Mouse (Mus musculus) CH12.LX (cell line): ENCODE data around the gene Lsm3. TPM values are rescaled to one million over a fixed set of nuclear protein-coding genes. Genes with fewer than 3 reads are reported as not detected.

ENCODE experiments used
- DNase-seq: peaks from one replicate; pipeline ENCODE4 v3.0.0-alpha.2; 2013; ENCODE audit errors: extremely low read depth
- H3K27ac ChIP-seq: 2 replicates; pipeline ENCODE4 v1.5.1; 2012; ENCODE audit warnings: low read depth, mild to moderate bottlenecking, control low read depth, moderate library complexity; ENCODE audit not compliant: insufficient read depth
- H3K27me3 ChIP-seq: replicated peaks from 2 replicates; pipeline ENCODE3; 2012; ENCODE audit warnings: inconsistent platforms
- H3K36me3 ChIP-seq, 2 experiments: replicated peaks in 1 of 2; 2 replicates each; pipeline versions ENCODE3 to v1.6.1; 2012; ENCODE audit warnings: inconsistent platforms in 1 of 2, low read length in 1 of 2, mild to moderate bottlenecking in 1 of 2, mixed read lengths in 1 of 2, moderate library complexity in 1 of 2; ENCODE audit not compliant: control insufficient read depth in 1 of 2, insufficient read depth in 1 of 2
- H3K4me1 ChIP-seq, 2 experiments: 2 replicates each; pipeline ENCODE4 v1.6.1; 2012; ENCODE audit warnings: inconsistent platforms in 1 of 2, moderate library complexity in 1 of 2; ENCODE audit not compliant: insufficient read depth in 2 of 2, control insufficient read depth in 1 of 2
- H3K4me2 ChIP-seq: 2 replicates; pipeline ENCODE4 v1.6.1; 2012; ENCODE audit warnings: low read depth, mild to moderate bottlenecking, control low read depth; ENCODE audit not compliant: poor library complexity, insufficient read depth, severe bottlenecking
- H3K4me3 ChIP-seq, 3 experiments: fragments of 150-350 bp in 1 of 3; sonication (generic) in 1 of 3; replicated peaks in 1 of 3; 2 replicates each; pipeline versions ENCODE3 to v1.5.1; 2011 to 2012; ENCODE audit warnings: low read depth in 2 of 3, low read length in 2 of 3, mild to moderate bottlenecking in 2 of 3, moderate library complexity in 2 of 3, control low read depth in 1 of 3, improper control_type of control experiment in 1 of 3, inconsistent platforms in 1 of 3, mixed read lengths in 1 of 3; ENCODE audit not compliant: poor library complexity in 1 of 3
- H3K79me2 ChIP-seq: replicated peaks from 2 replicates; pipeline ENCODE4 v1.6.1; 2012; ENCODE audit warnings: mild to moderate bottlenecking, moderate library complexity; ENCODE audit not compliant: control insufficient read depth, poor library complexity, insufficient read depth, severe bottlenecking; ENCODE audit errors: extremely low read depth
- H3K9ac ChIP-seq: 2 replicates; pipeline ENCODE4 v1.6.1; 2012; ENCODE audit warnings: low read depth, mild to moderate bottlenecking, control low read depth, moderate library complexity; ENCODE audit not compliant: insufficient read depth
- H3K9me3 ChIP-seq: replicated peaks from 2 replicates; pipeline ENCODE3; 2012; ENCODE audit warnings: low read length, inconsistent platforms, mixed read lengths
- CHD1 ChIP-seq: IDR thresholded peaks from 2 replicates; pipeline ENCODE4 v1.6.1; 2012; ENCODE audit warnings: low read depth, low read length, improper control_type of control experiment, inconsistent platforms
- CTCF ChIP-seq, 2 experiments: IDR thresholded peaks in 1 of 2; conservative IDR thresholded peaks in 1 of 2; 2 replicates each; pipeline ENCODE4 v1.5.1; 2011 to 2012; ENCODE audit warnings: low read depth in 2 of 2, low read length in 2 of 2, improper control_type of control experiment in 1 of 2, inconsistent platforms in 1 of 2, mild to moderate bottlenecking in 1 of 2, moderate library complexity in 1 of 2
- ETS1 ChIP-seq: conservative IDR thresholded peaks from 2 replicates; pipeline ENCODE4 v1.6.1; 2012; ENCODE audit warnings: low read depth, mild to moderate bottlenecking, inconsistent platforms, low read length, improper control_type of control experiment, moderate library complexity
- HCFC1 ChIP-seq: IDR thresholded peaks from 2 replicates; pipeline ENCODE4 v1.6.1; 2012; ENCODE audit warnings: low read depth, mild to moderate bottlenecking, inconsistent platforms, low read length, improper control_type of control experiment
- JUND ChIP-seq: conservative IDR thresholded peaks from 2 replicates; pipeline ENCODE4 v1.6.1; 2011; ENCODE audit warnings: low read depth, low read length, improper control_type of control experiment
- KAT2A ChIP-seq: IDR thresholded peaks from 2 replicates; pipeline ENCODE4 v1.6.1; 2012; ENCODE audit warnings: low read length, improper control_type of control experiment, inconsistent platforms; ENCODE audit not compliant: insufficient replicate concordance
- MXI1 ChIP-seq: IDR thresholded peaks from 2 replicates; pipeline ENCODE4 v1.6.1; 2011; ENCODE audit warnings: mild to moderate bottlenecking, low read depth, low read length, improper control_type of control experiment
- NELFE ChIP-seq: IDR thresholded peaks from 2 replicates; pipeline ENCODE4 v1.6.1; 2011; ENCODE audit warnings: low read depth, low read length, improper control_type of control experiment
- PAX5 ChIP-seq: IDR thresholded peaks from 2 replicates; pipeline ENCODE4 v1.6.1; 2012; ENCODE audit warnings: low read length, inconsistent platforms, mixed read lengths
- POLR2AphosphoS2 ChIP-seq: IDR thresholded peaks from 2 replicates; pipeline ENCODE4 v1.6.1; 2011; ENCODE audit warnings: low read depth, low read length, improper control_type of control experiment
- RAD21 ChIP-seq: IDR thresholded peaks from 2 replicates; pipeline ENCODE4 v1.6.1; 2011; ENCODE audit warnings: low read depth, mild to moderate bottlenecking, low read length, improper control_type of control experiment, moderate library complexity
- RCOR1 ChIP-seq: conservative IDR thresholded peaks from 2 replicates; pipeline ENCODE4 v1.6.1; 2012; ENCODE audit warnings: low read depth, mild to moderate bottlenecking, inconsistent platforms, low read length, improper control_type of control experiment
- TCF12 ChIP-seq: IDR thresholded peaks from 2 replicates; pipeline ENCODE4 v1.6.1; 2014; ENCODE audit warnings: low read depth, mild to moderate bottlenecking, inconsistent platforms, low read length, improper control_type of control experiment
- UBTF ChIP-seq: IDR thresholded peaks from 2 replicates; pipeline ENCODE4 v1.6.1; 2012; ENCODE audit warnings: low read depth, mild to moderate bottlenecking, inconsistent platforms, low read length, improper control_type of control experiment, moderate library complexity
- ZC3H11A ChIP-seq: IDR thresholded peaks from 2 replicates; pipeline ENCODE4 v1.6.1; 2012; ENCODE audit warnings: low read depth, mild to moderate bottlenecking, inconsistent platforms, low read length, improper control_type of control experiment
- ZMIZ1 ChIP-seq: IDR thresholded peaks from 2 replicates; pipeline ENCODE4 v1.6.1; 2012; ENCODE audit warnings: low read depth, mild to moderate bottlenecking, inconsistent platforms, low read length, improper control_type of control experiment
- dilution Hi-C: fragments of 300-500 bp; cut with MboI; formaldehyde crosslinking; loops from 2 replicates; pipeline ENCODE4 v1.14.3; 2020; ENCODE audit warnings: low sequenced_read_pairs; ENCODE audit not compliant: extremely low pct_unique_long_range_greater_than_20kb, extremely low pct_ligation_motif_present
- in situ Hi-C: fragments of 300-500 bp; cut with MboI; formaldehyde crosslinking; loops from 3 replicates; pipeline ENCODE4 v1.14.3; 2019; ENCODE audit warnings: low sequenced_read_pairs, low pct_ligation_motif_present, low pct_unique_long_range_greater_than_20kb, mixed read lengths
- polyA plus RNA-seq: library from polyadenylated mRNA; unstranded; fragments of >175 nt; gene quantifications from 2 replicates; pipeline ENCODE4 v1.2.1, GENCODE M21; 2012; ENCODE audit warnings: low read depth; ENCODE audit not compliant: insufficient read length
- total RNA-seq, 2 experiments: library from RNA; depleted of rRNA; stranded (reverse); fragments of 300-350 nt in 1 of 2; fragments of >200 nt in 1 of 2; gene quantifications; 2 replicates each; pipeline ENCODE4 v1.2.3; 2012 to 2014

The Lsm3 gene
- total and polyA plus RNA-seq, 3 experiments: 148 to 526 (median 258) TPM

- dilution Hi-C loops (no loop called here), in situ Hi-C loops (loop anchor here (5.0 kb wide), 1 partner anchor 232 kb away; no protein-coding TSS in a partner anchor)
- H3K36me3 ChIP-seq: peaks cover 19 to 40% of the 10 kb centered on the region in 2 experiments
- H3K79me2 ChIP-seq: peaks cover 13% of the 10 kb centered on the region
- TF ChIP-seq RAD21 (no peak), RCOR1 (no peak), ZMIZ1 (no peak), CHD1 (no peak), POLR2AphosphoS2 (no peak), PAX5 (no peak), ETS1 (no peak)
- H3K27me3 ChIP-seq: no peaks in the 10 kb centered on the region
- H3K27ac ChIP-seq: no peak overlapping the region
- H3K4me1 ChIP-seq: peaks cover 0 to 25% of the 10 kb centered on the region in 2 experiments; a peak in 2 of 4 replicates
- H3K4me3 ChIP-seq: peak overlapping the region; percentile 76 to 88 (median 76)
- H3K4me2 ChIP-seq: peak overlapping the region; percentile 62
- no peaks in the 10 kb centered on the region for H3K9me3 ChIP-seq
- DNase-seq: no peak
- peak overlapping the region; percentile 48 for H3K9ac ChIP-seq
Observed at GRCm38 (mm10) chr6:91514737-91515362, 878 bp upstream of the Lsm3 start.

- no peak overlapping the region for H3K4me2 ChIP-seq
- H3K9ac ChIP-seq: no peak overlapping the region
- DNase-seq: no peak
- H3K27me3 ChIP-seq: no peaks in the 10 kb centered on the region
- no peak for TF ChIP-seq ETS1
- H3K9me3 ChIP-seq: no peaks in the 10 kb centered on the region
- no peak overlapping the region for H3K27ac ChIP-seq
- peaks cover 51 to 63% of the 10 kb centered on the region in 2 experiments for H3K36me3 ChIP-seq
- dilution Hi-C loops: no loop called here
- no peak overlapping the region for H3K4me3 ChIP-seq
- H3K4me1 ChIP-seq: peaks cover 0 to 25% of the 10 kb centered on the region in 2 experiments; a peak in 2 of 4 replicates
- in situ Hi-C loops: loop anchor here (5.0 kb wide), 1 partner anchor 229 kb away; no protein-coding TSS in a partner anchor
- peaks cover 13% of the 10 kb centered on the region for H3K79me2 ChIP-seq
Observed at GRCm38 (mm10) chr6:91518454-91519020, 2.8 kb downstream of the Lsm3 start.

- Histone ChIP-seq H3K4me1 (peaks cover 0 to 9% of the 10 kb centered on the region in 2 experiments; a peak in 2 of 4 replicates), H3K27ac (no peak overlapping the region), H3K9me3 (no peaks in the 10 kb centered on the region), H3K27me3 (no peaks in the 10 kb centered on the region), H3K4me2 (no peak overlapping the region), H3K79me2 (no peaks in the 10 kb centered on the region), H3K9ac (no peak overlapping the region), H3K36me3 (peaks cover 51 to 85% of the 10 kb centered on the region in 2 experiments), H3K4me3 (no peak overlapping the region)
- DNase-seq: no peak
- dilution Hi-C loops (no loop called here), in situ Hi-C loops (no loop called here)
- TF ChIP-seq MXI1: no peak
- TF ChIP-seq ETS1: no peak
- no peak for TF ChIP-seq CHD1
- no peak for TF ChIP-seq PAX5
- no peak for TF ChIP-seq KAT2A
- no peak for TF ChIP-seq HCFC1
- TF ChIP-seq ZMIZ1: no peak
- TF ChIP-seq UBTF: no peak
- no peak for TF ChIP-seq JUND
- no peak for TF ChIP-seq RAD21
- TF ChIP-seq TCF12: no peak
- no peak for TF ChIP-seq ZC3H11A
- TF ChIP-seq RCOR1: no peak
- TF ChIP-seq NELFE: no peak
- no peak for TF ChIP-seq CTCF (conservative IDR thresholded peaks at IDR 0.05 in 1 of 2, IDR thresholded peaks at IDR 0.05 in 1 of 2; ENCODE audit: low read depth in 2 of 2, low read length in 2 of 2)
- TF ChIP-seq, all 38 proteins: peak for 0
Observed at GRCm38 (mm10) chr6:91522816-91523215, 7.1 kb downstream of the Lsm3 start.
